Mouse (Mus musculus) MEL (cell line): ENCODE data around the gene Rabep1.

Source experiments
- CHD1 ChIP-seq: IDR thresholded peaks from 2 replicates; pipeline ENCODE4 v1.6.1; 2012; ENCODE audit warnings: low read depth, mild to moderate bottlenecking, inconsistent platforms, low read length, improper control_type of control experiment
- CHD2 ChIP-seq: IDR thresholded peaks from 2 replicates; pipeline ENCODE4 v1.6.1; 2011; ENCODE audit warnings: low read length, improper control_type of control experiment
- CTCF ChIP-seq, 3 experiments: IDR thresholded peaks in 2 of 3; conservative IDR thresholded peaks in 1 of 3; 2 replicates each; pipeline ENCODE4 v1.5.1; 2011 to 2012; ENCODE audit warnings: low read length in 3 of 3, low read depth in 2 of 3, mild to moderate bottlenecking in 2 of 3, improper control_type of control experiment in 1 of 3, inconsistent platforms in 1 of 3, mixed read lengths in 1 of 3, moderate library complexity in 1 of 3; ENCODE audit not compliant: control insufficient read depth in 1 of 3, insufficient read depth in 1 of 3, poor library complexity in 1 of 3, severe bottlenecking in 1 of 3
- EP300 ChIP-seq, 2 experiments: IDR thresholded peaks; 2 replicates each; pipeline ENCODE4 v1.6.1; 2011; ENCODE audit warnings: improper control_type of control experiment in 2 of 2, low read length in 2 of 2, low read depth in 1 of 2, mild to moderate bottlenecking in 1 of 2
- GABPA ChIP-seq: IDR thresholded peaks from 2 replicates; pipeline ENCODE4 v1.6.1; 2012; ENCODE audit warnings: low read depth, mild to moderate bottlenecking, inconsistent platforms, low read length, improper control_type of control experiment, moderate library complexity
- POLR2A ChIP-seq, 2 experiments: IDR thresholded peaks; 2 replicates each; pipeline ENCODE4 v1.6.1; 2011 to 2012; ENCODE audit warnings: low read length in 2 of 2, mild to moderate bottlenecking in 2 of 2, control low read depth in 1 of 2, improper control_type of control experiment in 1 of 2, low read depth in 1 of 2, moderate library complexity in 1 of 2; ENCODE audit not compliant: control insufficient read depth in 1 of 2, insufficient read depth in 1 of 2, poor library complexity in 1 of 2
- POLR2AphosphoS2 ChIP-seq: IDR thresholded peaks from 2 replicates; pipeline ENCODE4 v1.6.1; 2011; ENCODE audit warnings: low read length, improper control_type of control experiment
- SIN3A ChIP-seq: IDR thresholded peaks from 2 replicates; pipeline ENCODE4 v1.6.1; 2012; ENCODE audit warnings: low read length, improper control_type of control experiment, inconsistent platforms
- ZC3H11A ChIP-seq: IDR thresholded peaks from 2 replicates; pipeline ENCODE4 v1.6.1; 2012; ENCODE audit warnings: low read depth, mild to moderate bottlenecking, inconsistent platforms, low read length, improper control_type of control experiment

DNA sequence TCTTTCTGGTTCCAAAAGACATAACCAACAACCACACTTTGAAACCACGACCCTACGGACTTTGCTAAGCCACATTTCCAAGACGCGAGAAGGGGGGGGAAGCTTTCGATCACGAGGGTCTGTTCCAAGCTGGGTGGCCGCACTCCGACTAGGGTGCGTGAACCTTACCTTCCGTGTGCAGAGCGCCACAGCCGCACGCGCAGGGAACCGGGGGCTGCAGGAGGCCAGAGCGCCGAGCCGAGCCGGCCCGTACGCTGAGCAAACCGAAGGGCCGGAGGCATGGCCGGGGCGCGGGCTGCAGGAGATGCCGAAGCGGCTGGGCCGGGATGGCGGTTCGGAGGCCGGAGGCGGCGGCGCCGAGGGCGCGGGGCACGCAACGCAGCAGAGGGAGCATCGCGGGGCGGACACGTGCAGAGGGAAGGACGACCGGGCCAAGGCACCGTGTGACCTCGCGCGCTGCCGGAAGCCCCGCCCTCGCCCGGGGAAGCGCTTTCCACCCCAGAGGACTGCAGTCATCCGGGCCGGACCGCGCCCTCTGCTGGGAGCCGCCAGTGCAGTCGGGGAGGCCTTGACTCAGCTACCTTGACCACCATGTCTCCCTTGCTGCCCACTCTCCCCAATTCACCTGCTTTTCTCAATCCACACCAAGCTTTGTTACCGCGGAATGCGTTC lies 138.1 kb downstream of the Rabep1 start, which contains the start of gene C1qbp:
- no peak; the same call in none of the 2 replicates for TF ChIP-seq POLR2AphosphoS2
- no peak for TF ChIP-seq EP300 (IDR thresholded peaks at IDR 0.05; ENCODE audit: low read depth in 1 of 2, low read length in 2 of 2)
- peak; percentile 87 to 92 for TF ChIP-seq POLR2A (IDR thresholded peaks at IDR 0.05; ENCODE audit: control insufficient read depth in 1 of 2, insufficient read depth in 1 of 2, low read depth in 1 of 2, low read length in 2 of 2, poor library complexity in 1 of 2)
- TF ChIP-seq CTCF (IDR thresholded peaks at IDR 0.05 in 2 of 3, conservative IDR thresholded peaks at IDR 0.05 in 1 of 3; ENCODE audit: control insufficient read depth in 1 of 3, insufficient read depth in 1 of 3, low read depth in 2 of 3, low read length in 3 of 3, poor library complexity in 1 of 3, severe bottlenecking in 1 of 3), result peak; percentile 87 to 100 (median 94)
- no peak for TF ChIP-seq CHD1
- TF ChIP-seq GABPA, result peak; percentile 87; the same call in 1 of the 2 replicates
- TF ChIP-seq CHD2, result no peak
- TF ChIP-seq ZC3H11A, result no peak
- TF ChIP-seq SIN3A, result peak; percentile 97; the same call in 1 of the 2 replicates
